Mouse (Mus musculus) heart, postnatal 4 days (tissue): Measurements from ENCODE around the gene Limch1. TPM values are rescaled to one million over a fixed set of nuclear protein-coding genes. Genes with fewer than 3 reads are reported as not detected.

Experiments
- DNase-seq: peaks from one replicate; pipeline ENCODE4 v3.0.0; 2021
- total RNA-seq, 2 experiments: library from RNA; stranded (reverse); gene quantifications; 2 replicates each; pipeline ENCODE4 v1.2.3; 2021

The Limch1 gene
- total RNA-seq, 2 experiments from 2014 or later, result 102 TPM

DNA sequence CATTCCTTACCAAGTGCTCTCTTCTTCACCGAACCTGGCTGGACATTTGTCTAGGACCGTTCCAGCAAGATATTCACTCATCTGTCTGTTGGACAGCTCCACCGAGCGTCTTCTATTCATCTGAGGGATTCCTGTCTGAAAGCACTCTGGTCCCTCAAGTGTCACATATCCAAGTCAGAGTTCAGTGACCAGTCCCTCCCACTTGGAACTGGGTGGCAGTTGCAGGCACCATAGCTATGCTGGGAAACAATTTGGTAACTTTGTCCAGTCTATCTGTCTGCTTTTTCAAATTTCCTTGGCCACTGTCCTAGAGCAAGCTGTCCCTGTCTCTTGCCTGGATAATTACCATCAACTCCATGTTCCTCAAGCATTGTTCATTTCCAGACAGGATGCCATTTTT lies 138.9 kb downstream of the Limch1 start:
- DNase-seq, result no peak

DNA sequence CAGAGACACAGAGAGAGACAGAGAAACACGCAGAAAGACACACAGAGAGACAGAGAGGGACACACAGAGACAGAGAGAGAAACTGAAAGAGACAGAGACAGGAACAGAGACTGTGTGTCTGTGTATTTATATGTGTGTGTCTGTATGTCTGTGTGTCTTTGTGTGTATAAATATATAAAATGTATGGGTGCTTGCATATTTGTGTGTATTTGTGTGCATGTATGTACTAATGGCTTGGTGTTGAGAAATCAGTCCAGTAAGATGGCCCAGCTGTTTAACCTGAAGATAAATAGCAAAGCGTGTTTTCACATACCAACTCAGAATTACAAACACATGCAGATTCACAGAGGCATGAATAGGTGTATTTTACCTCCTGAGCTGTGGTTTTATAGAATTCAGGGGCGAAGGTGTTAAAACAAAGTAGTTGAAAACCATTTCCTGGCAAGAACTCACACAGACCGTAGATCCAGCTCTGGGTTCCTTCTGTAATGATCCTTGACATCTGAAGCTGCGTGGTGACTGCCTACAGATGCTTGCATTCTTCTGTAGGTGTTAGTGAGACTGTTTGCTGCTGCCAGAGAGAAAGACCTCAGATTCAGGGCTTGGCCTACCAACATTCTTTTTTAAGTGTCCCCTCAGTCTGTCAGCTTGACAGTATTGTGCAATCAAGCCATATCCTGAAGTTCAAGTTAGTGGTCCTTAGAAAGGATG lies 140.9 kb downstream of the Limch1 start:
- DNase-seq, result no peak

DNA sequence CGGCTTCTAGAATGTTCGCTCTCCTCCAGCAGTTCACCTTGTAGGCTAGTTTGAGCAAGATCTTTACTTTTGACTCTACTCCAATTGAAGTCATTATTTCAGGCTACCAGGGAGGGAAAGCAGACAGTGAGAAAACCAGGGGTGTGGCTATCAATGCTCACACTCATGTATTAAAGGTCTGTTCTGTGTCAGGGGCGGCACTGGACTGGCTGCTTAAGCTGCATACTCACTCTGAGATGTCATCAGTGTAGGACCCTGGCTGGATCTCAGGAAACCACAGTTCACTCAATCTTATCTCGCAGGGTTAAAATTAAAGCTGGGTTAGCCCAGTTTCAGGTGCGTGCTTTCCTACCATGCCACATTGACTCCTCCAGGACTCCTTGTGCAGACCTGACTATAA lies 142.4 kb downstream of the Limch1 start:
- DNase-seq, result no peak

DNA sequence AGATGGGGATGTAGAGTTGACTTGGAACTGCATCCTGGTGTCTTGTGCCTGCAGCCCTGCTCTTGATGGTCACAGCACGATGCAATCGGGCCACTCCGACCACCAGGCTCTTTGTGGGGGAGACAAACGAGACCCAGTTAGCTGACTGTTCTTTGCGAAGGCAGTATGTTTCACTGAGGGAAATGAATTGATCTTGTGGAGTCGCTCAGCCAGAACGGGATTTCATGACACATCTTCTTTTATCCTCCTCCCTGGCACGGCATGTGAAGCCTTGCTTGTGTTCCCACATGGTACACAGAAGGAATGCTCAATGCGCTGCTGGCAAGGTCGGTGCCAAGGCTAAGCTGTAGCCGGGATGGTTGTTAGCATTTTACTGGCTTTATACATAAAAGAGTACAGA lies 143.7 kb downstream of the Limch1 start:
- DNase-seq, result no peak

DNA sequence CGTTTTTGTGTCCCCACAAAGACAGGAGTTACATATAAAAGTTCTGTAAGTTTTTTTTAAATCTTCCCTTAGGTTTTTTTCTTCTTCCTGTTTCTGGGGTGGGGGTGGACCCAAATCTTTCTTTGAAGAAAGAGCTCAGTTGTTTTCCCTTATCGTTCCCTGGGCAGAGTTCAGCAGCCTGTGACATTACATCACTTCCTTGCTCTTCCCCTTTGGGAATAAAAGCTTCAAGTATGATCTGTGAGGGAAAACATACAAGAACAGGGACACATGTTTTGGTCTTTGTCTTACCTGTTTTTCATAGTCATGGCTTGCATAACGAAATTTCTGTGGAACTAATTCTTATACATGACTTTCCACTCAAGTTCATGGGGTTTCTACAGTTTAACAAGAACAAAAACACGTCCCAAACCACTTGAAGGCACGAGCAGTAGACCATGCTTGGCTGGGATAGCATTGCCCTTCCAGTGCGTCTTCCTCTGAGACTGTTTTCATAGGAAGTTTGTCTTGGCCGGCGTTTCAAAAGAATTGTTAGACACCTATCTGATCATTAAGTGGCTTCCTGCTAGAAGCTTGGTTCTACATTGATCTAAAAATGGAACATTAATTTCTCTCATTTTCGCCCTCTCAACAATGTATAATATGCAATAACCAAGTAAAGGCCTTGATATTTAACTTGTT lies 150.0 kb downstream of the Limch1 start:
- DNase-seq, result no peak

DNA sequence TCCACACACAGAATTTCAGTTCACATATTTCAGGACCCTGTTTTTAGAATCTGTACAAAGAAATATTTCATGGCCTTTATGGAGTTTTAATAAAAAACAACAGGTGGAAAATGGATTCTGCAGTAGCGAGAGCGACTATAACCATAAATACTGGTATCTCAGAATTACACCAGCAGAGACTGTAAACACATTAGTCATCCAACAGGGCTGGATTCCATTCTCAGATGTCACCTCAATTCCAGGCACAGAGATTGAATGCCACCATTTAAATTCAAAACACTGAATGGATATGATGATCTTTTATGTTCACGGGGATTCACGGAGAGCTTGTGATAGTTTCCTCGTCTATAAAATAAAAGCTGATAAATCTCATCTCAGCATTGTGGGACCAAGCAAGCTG lies 152.0 kb downstream of the Limch1 start:
- DNase-seq, result no peak

DNA sequence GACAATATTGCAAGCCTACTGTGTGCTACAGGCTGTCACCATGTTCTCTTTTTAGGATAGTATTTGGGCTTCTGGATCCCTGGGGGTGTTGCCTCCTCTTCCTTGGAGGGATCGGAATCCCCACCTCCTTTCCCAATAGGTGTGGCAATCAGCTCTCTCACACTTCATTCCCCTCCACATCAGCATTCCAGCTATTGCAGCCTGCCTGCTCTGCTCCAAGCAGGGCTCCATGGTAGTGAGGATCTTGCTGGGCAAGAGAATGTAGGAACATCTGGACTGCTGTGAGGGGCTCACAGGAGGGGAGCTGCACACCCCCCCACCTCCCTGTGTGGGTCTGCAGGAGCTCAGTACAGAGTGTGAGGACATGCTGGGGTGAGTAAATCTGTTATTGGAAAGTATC lies 152.6 kb downstream of the Limch1 start:
- no peak for DNase-seq

DNA sequence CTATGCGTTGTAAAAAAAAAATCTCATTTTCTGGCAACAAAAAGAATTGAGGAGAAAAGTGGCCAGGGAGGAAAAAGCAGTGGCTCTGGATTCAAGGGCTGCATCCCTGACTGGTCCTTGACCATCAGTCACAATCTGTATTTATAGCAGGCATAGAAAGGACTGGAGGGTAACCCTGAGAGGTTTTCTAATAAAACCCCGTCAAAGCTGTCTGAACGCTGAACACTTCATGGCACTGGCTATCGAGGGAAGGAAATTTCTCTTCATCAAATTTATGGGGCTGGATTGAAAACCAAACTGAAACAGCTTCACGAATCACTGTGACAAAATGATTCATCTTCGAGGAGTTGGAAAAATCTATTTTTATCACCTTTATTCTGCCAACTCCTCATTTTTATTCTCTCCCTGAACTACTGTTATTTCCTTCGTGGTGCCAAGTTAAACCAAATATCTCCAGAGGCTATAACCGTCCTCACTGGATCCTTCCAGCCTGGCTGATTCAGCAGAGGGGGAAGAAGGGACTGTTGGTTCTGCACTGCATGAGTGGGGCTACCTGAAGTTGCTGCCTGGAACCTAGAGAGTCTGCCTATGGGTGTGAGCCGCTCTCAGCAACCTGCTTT lies 153.3 kb downstream of the Limch1 start:
- no peak for DNase-seq

DNA sequence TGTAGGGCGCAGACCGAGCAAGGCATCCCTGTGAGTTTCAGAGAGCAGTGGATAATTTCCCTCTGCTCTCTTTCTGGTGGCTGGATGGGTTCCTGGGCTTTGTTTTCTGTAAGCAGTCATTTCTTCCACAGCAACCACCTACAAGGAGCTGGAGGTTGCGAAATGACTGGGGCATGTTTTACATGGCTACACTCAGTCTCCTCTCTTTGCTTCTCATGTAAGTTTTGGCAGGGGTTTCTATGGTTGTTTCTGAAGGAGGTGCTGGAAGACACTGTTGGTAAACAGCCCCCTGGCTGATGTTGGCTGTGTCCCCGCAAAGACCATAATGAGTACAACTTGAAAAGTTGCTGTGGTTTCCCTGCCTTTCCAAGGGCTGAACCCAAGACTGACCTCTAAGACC lies 155.5 kb downstream of the Limch1 start:
- no peak for DNase-seq

DNA sequence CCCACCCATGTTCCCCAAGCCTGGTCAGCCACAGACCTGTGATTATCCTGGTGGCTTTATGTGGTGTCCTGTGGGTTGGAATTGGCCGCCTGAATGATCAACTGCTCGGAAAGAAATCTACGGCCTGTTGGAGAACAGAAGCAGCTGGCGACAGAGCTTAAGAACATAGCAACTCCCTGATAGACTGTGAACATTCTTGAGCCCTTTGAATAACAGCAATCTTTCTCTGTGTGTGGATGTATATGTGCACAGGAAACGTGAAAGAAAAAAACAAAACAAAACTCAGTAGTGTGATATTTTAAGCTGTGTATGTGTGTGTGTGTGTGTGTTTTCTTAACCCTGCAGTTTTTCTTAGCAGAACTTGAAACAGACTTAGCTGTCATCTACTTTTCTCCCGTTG lies 159.2 kb downstream of the Limch1 start:
- no peak for DNase-seq

DNA sequence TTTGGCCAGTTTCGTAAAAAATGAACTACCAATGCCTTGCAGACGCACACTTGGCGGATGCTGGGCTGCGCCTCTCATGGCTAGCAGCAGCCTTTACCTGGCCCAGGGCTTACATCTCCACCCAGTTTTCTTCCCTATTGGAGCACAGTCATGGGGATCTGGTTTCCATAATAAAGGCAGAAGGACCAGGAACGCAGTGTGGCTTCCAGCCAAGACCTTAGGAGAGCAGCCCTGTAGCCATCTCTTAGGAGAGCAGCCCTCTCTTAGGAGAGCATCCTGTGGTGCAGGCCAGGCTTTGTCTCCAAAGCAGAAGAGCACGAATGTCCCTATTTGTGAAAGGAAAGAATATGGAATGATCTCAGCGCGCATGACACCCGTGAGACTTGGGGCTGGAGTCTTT lies 163.3 kb downstream of the Limch1 start:
- DNase-seq, result no peak

DNA sequence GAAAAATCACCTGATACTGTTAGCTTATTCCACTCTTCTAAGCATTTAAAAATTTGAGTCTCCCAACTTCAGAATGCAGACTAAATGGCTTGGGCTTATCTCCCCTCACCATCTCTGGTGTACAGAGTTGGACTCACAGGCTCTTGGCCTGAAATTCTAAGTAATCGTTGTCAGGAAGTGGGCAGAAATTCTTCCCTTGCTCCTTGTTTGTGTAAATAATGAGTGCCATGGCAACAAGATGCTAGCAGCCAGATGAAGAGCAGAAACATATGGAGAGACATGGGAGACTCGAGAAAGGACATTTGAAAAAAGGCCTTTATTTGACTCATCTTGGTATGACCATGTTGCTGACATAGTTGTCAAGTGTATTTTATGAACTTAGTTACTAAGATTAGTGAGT lies 164.3 kb downstream of the Limch1 start:
- no peak for DNase-seq

DNA sequence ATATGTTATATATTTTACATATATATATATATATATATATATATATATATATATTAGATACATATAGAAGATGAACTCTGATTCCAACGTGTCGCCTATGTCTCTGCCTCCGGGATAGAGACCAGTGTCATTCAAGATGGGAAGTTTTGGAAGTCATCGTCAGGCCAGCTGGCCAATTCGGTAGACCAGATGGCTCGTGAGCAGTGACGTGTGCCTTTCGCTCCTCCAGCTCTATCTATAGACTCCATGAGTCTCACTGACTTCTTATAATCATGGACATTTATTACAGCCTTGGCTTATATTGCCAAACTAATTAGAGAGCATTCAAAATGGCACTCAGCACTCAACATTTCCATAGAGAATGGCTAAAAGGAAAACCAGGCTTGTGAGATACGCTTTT lies 165.0 kb downstream of the Limch1 start:
- no peak for DNase-seq

DNA sequence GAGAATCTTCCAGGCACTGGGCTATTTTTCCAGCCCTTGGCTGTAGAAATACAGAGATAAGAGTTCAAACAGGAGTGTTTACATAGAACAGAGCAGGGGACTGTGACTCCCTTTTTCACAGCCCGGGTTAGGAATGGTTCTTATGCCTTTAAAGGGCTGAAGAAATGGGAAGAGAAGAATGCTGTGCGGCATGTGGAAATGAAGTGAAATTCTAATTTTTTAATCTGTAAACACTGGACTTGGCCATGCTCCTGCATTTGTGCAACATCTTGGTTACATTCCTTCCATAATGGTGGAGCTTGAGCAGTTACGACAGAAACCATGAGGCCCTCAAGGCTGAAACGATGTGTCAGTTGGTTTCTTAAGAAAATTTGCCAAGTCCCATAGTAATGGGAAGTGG lies 165.4 kb downstream of the Limch1 start:
- no peak for DNase-seq

DNA sequence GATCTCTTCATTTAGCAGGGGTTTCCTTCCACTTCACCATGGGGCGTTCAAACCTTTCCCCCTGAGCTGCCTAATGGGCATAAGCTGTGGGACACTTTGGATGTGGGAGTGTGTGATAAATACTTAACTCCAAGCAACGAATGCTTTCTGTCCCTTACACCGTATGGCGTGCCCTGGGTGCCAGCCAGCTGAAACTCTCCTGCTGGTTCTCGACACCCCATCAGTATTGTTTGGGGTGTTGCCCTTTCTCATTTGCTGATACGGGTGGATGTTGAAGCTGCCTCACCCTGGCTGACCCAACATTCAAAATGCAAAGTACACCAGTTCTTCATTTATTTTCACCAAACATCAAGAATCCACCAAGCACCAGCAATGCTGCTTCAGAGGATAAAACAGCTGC lies 168.2 kb downstream of the Limch1 start:
- no peak for DNase-seq

DNA sequence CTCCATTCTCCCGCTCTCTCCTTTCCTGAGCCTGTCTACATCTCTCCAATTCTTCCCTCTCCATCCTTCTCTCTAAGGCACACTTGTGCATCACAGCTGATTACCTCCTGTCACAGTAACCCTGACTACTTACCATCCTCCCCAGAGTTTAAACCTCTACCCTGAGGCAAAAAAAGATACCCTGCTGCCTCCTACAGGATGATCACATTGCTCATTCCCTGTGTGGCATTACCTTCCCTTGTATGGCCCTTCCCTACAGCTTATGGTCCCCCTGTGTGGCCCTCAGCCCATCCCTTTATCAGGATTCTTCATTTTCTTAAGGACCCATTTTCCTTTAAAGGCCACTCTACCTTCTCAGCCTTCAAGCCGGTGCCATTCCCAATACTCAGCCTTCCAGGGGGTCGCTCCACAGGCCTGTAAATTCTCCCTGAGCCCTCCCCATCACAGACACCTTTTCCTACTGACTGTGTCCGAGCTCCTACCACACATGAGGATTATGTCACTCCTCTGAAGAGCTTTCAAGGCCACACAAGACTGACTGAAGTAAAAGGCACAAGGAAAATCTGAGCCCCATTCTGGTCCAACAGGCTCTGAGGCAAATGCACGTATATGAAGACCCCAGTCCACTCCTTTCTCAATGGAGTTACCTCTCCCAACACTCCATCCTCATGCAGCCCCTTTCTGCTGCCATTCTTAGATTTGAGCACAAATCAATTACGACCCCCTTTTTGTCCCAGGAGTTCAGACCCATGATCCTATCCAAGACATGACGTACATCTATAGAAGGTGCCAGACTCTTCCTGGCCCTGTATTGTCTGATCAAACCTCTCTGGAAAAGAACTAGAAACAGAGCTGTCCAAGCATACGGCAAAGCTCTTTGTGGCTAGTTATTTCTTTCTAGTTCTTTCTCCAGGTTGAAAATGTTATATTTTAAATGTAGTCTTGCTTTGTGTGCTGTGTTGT lies 172.0 kb downstream of the Limch1 start:
- DNase-seq, result no peak

DNA sequence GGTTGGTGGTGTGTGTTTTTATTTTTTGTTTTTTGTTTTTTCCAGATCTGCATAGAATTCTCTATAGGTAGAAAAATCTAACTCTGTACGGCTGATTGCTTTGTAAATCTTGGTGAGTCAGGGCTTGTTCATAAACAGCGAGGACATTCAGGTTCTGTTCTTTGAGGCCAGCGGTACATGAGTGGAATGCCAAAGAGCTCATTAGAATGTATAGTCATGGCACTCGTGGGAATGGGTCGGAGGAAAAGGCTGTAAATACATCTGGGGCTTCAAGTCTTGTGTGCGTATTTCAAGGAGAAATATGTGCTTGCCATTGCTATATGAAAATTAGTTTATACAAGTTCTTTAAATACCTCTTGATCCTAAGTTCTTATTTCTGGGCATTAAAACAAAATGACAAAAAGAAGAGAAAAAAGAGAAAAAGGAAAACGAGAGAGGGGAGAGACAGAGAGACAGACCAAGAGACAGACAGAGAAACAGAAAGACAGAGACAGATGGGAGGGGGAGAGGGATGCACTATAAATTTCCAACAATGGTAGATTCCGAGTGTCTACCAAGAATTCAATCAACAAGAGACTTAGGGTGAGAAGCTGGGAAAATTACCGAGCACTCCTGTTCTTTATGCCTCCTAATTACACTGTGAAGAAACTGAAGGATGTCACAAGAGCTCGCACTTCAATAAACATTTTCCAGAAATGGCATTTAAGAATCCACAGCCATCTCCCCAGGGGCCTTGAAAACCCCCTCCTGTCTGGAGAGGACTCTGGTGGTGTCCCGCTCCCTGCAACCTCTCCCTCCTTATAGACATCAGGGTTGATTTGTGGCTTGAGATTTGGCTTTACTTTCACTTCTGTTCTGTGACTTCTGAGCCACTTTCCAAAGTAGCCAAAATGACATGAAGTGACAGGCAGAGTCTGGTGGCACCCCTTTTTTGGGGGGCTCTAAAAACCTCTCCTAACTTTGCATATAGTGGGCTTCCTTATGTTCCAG lies 173.0 kb downstream of the Limch1 start:
- no peak for DNase-seq

DNA sequence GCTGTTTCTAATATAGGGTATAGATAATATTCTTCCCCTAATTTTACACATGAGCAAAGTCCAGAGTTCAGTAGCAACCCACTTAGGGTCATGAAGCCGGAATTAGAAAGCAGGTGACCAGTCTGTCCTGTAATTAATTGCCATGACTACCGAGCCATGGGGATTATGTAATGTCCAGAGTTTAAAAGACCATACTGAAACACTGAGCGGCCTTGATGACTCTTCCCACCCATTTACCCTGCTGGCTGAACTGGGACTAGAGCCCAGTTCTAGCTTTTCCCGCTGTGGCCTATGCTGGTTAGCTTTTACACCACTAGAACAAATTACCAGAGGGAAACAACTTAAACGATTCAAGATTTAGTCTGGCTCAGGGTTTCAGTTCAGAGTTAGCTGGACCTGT lies 177.0 kb downstream of the Limch1 start:
- DNase-seq, result no peak

DNA sequence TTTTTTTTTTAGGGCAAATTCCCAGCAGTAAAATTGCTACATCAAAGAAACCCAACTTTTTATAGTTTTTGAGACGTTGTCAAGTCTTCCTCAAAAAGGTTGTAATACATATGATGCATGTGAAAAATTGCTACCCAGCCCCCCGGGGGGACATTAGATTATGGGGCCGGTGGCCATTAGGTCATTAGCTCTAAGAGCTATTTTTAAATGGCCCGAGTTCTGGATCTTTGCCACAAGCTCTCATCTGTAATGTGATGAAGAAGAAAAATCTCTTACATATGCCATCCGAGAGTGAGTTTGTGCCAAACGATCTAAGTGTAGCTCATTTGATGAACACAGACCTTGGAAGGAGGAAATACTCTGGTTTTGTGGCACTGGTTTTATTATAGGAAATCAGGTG lies 183.7 kb downstream of the Limch1 start:
- DNase-seq, result peak; percentile 41

DNA sequence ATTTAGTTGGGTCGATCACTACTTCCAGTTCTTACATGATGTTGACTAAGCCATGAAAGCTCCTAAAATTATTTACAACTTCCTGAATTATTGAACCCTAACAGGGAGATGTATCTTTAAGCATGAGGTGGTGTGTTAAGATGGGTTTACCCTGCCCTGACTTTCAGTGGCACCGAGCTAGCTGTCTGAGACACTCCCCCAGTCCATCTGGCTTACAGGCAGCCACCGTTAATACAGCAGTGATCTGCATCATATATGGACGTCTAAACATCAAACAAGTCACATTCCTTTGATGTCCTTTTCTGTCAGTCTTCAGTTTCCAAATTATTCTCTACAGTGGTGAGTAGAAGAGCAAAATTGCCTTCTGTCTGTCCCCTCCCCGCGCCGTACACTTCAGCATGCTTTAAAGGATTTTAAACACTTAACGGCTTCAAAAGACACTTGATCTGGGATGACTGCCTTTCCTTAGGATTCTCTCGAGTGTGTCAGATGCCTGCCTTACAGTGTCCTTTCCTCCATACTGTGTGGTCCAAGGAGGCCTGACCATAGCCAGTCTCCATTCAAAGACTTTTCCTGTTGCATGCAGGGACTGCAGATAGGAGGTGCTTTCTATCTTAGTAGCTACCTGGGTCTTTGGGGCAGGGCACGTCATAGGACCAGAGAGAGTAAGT lies 187.6 kb downstream of the Limch1 start:
- DNase-seq, result no peak

DNA sequence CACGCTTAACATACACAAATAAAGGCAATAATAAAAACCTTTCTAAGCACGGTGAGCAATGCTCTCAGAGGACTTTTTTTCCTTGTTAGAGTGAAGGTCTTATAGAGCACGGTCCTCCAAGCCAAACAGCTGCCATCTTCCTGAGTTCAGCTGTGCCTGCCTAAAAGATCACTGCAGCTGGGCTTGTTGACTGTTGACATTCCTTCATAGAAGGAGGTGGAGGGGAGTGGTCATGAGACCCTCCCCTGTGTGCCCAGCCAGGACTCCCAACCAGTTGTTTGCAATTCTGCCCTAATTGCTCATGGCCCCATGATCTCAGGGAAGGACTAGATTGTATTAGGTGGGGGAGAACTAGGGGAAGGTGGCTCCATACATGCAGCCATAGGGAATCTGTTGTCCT lies 189.0 kb downstream of the Limch1 start:
- DNase-seq, result no peak
